Mouse (Mus musculus) ES-Bruce4 (cell line): ENCODE results near the gene Calml4. TPM values are rescaled to one million over a fixed set of nuclear protein-coding genes. Genes with fewer than 3 reads are reported as not detected.

Experiments
- H3K27ac ChIP-seq: 2 replicates; pipeline ENCODE4 v1.5.1; 2012; ENCODE audit warnings: low read length, inconsistent platforms; ENCODE audit not compliant: insufficient read depth
- H3K27me3 ChIP-seq: 2 replicates; pipeline ENCODE4 v1.6.1; 2012; ENCODE audit warnings: mild to moderate bottlenecking, low read length, inconsistent platforms; ENCODE audit not compliant: control insufficient read depth, poor library complexity, insufficient read depth, severe bottlenecking
- H3K36me3 ChIP-seq: 2 replicates; pipeline ENCODE4 v1.6.1; 2012; ENCODE audit warnings: inconsistent platforms, mild to moderate bottlenecking, low read length, moderate library complexity; ENCODE audit not compliant: control insufficient read depth, poor library complexity, insufficient read depth, severe bottlenecking
- H3K4me1 ChIP-seq: one replicate; pipeline ENCODE4 v1.8.1; 2011; ENCODE audit warnings: low read length; ENCODE audit not compliant: control insufficient read depth, insufficient read depth
- H3K4me3 ChIP-seq: 2 replicates; pipeline ENCODE4 v1.5.1; 2011; ENCODE audit warnings: low read depth, mild to moderate bottlenecking, low read length
- H3K9ac ChIP-seq: 2 replicates; pipeline ENCODE4 v1.6.1; 2012; ENCODE audit warnings: low read depth, mild to moderate bottlenecking, inconsistent platforms; ENCODE audit not compliant: poor library complexity, severe bottlenecking
- H3K9me3 ChIP-seq: replicated peaks from 2 replicates; pipeline ENCODE4 v1.6.1; 2012; ENCODE audit warnings: mild to moderate bottlenecking, low read length, inconsistent platforms; ENCODE audit not compliant: control insufficient read depth, poor library complexity, insufficient read depth, severe bottlenecking
- CTCF ChIP-seq: IDR thresholded peaks from one replicate; pipeline ENCODE4 v1.8.1; 2011; ENCODE audit warnings: low read depth, low read length
- EP300 ChIP-seq: IDR thresholded peaks from 2 replicates; pipeline ENCODE4 v1.6.1; 2011; ENCODE audit warnings: low read depth, low read length; ENCODE audit not compliant: insufficient read depth
- POLR2A ChIP-seq: IDR thresholded peaks from one replicate; pipeline ENCODE4 v1.8.1; 2011; ENCODE audit warnings: low read length; ENCODE audit not compliant: insufficient read depth
- polyA plus RNA-seq: library from polyadenylated mRNA; stranded (reverse); fragments of >200 nt; gene quantifications from 2 replicates; pipeline ENCODE4 v1.2.4, GENCODE M21; 2011; ENCODE audit warnings: low read depth; ENCODE audit not compliant: missing spikeins, insufficient read depth, insufficient read length

Gene Calml4
- polyA plus RNA-seq, 1 experiment = 16.7 TPM

DNA sequence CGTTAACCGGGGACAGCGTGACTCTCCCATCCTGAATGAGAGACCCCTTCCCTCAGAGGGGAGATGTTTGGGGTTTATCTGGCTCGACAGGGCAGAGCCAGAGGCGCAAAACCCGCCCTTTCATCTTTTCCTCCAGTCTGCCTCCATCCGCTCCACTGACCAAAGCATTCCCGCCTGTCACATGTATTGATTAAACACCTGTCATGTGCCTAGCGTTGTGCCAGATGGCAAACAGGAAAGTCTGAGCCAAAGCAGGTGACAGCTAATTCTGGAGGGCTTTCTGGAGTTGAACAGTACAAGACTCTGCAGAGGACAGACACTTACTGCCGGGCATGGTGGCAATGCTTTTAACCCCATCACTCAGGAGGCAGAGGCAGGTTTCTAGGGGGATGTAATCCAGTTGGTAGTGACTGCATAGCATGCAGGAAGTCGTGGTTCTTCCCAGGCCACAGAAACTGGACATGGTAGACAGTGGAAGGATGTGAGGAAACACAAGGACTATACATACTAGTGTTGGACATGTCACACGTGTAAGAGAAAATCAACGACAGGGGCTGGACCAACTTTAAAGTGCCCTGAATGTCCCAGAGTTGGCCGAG, 18.6 kb upstream of the Calml4 start:
- H3K27ac ChIP-seq = no peak overlapping the region
- H3K9ac ChIP-seq = peak overlapping the region; percentile 72
- H3K27me3 ChIP-seq = no peaks in the 10 kb centered on the region
- peak overlapping the region; percentile 80 for H3K4me3 ChIP-seq
- no peaks in the 10 kb centered on the region for H3K9me3 ChIP-seq
- no peaks in the 10 kb centered on the region for H3K36me3 ChIP-seq
- no peak for TF ChIP-seq POLR2A
- TF ChIP-seq EP300 = no peak
- no peak for TF ChIP-seq CTCF
- H3K4me1 ChIP-seq = no peaks in the 10 kb centered on the region

DNA sequence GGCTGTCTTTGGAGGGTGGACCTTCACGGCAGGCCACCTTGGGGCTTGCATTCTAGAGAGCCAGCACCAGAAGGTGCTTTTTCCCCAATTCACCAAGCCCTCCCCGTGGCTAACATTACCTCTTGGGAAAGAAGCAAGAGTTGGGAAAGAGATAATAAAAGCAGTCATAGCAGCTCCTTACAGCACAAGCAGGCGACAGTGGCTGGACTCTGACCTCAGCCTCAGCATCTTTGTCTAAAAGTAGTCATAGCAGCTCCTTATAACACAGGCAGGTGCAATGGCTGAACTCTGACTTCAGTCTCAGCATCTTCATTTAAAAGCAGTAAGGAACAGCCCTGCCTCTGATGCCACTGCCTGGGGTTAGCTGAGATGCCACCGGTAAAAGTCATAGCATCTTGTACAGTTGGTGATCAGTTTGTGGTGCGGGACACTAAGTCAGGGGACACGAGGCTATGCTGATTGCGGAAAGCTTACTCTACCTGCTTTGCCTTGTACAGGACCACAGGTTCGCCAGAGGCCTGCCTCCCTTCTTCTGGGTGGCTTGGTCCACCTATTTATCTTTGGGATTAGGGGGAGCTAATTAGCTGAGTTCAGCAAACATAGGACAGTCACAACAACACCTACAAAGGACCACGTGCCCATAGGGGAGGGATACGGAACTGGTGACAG, 14.4 kb upstream of the Calml4 start:
- H3K27ac ChIP-seq = no peak overlapping the region
- H3K4me1 ChIP-seq = peaks cover 3% of the 10 kb centered on the region
- H3K9me3 ChIP-seq = no peaks in the 10 kb centered on the region
- no peaks in the 10 kb centered on the region for H3K36me3 ChIP-seq
- TF ChIP-seq EP300 (no peak), POLR2A (no peak), CTCF (no peak)
- H3K27me3 ChIP-seq = no peaks in the 10 kb centered on the region
- H3K4me3 ChIP-seq = no peak overlapping the region
- no peak overlapping the region for H3K9ac ChIP-seq

DNA sequence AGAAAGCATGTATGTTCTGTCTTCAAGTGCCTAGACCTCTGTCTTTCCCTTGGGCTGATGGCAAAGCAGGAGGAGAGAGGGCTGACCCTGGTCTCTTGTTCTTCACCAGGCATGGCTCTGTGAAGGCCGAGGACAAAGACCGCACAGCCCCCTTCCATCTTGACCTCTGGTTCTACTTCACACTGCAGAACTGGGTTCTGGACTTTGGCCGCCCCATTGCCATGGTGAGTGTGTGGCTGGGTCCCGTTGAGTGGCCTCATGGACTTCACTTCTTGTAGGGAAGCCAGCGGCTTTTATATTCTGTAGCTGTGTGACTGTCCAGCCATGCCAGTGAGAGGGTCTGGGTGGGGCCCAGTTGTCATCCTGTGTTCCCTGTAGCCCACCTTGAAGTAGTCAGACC, 13.4 kb upstream of the Calml4 start:
- Histone ChIP-seq H3K9ac (no peak overlapping the region), H3K4me1 (peaks cover 4% of the 10 kb centered on the region), H3K27me3 (no peaks in the 10 kb centered on the region), H3K4me3 (no peak overlapping the region), H3K27ac (no peak overlapping the region), H3K36me3 (no peaks in the 10 kb centered on the region), H3K9me3 (no peaks in the 10 kb centered on the region)
- TF ChIP-seq CTCF = no peak
- no peak for TF ChIP-seq POLR2A
- no peak for TF ChIP-seq EP300

DNA sequence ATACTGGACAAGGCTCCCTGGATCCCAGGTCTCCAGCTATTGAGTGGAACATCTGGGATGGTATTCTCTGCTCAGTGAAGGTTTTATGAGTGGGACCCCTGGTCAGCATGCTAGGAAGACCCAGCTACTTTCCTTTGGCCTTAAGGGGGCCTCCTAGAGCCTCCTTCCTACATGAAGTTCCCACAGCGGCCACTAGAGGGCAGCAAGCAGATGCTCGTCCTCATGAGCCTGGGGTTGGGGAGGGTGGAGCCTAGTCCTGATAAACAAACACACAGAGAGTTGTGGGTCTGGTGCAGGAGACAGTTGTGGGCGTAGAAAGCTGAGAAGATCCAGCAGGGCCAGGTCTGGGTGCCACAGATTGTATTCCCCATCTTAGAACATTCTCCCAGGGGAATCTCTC, 10.2 kb upstream of the Calml4 start:
- no peak overlapping the region for H3K9ac ChIP-seq
- H3K4me1 ChIP-seq = peaks cover 7% of the 10 kb centered on the region
- no peaks in the 10 kb centered on the region for H3K36me3 ChIP-seq
- no peaks in the 10 kb centered on the region for H3K9me3 ChIP-seq
- no peak overlapping the region for H3K4me3 ChIP-seq
- peak overlapping the region; percentile 21; the same call in 1 of the 2 replicates for H3K27ac ChIP-seq
- TF ChIP-seq CTCF (peak; percentile 100), EP300 (no peak)
- no peaks in the 10 kb centered on the region for H3K27me3 ChIP-seq

DNA sequence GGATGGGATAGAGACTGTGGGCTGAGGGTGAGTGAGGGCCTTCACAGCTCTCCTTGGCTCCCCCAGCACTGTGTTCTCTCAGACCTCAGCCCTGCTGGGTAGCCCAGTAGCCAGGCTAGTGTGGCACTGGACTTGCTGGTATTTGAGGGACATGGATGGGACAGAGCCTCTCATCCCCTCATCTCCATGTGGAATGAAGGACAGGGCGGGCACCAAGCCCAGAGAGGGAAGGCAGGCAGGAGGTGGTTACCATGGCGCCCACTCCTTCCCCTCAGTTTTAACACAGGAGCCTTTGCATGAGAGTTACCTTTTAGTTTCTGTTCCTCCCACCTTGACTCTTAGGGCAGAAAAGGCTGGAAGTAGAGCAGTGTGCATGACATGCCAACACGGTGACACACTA, 9.2 kb upstream of the Calml4 start:
- no peak overlapping the region for H3K27ac ChIP-seq
- H3K4me3 ChIP-seq = no peak overlapping the region
- H3K9ac ChIP-seq = no peak overlapping the region
- H3K27me3 ChIP-seq = no peaks in the 10 kb centered on the region
- TF ChIP-seq EP300 = no peak
- no peaks in the 10 kb centered on the region for H3K9me3 ChIP-seq
- H3K36me3 ChIP-seq = no peaks in the 10 kb centered on the region
- H3K4me1 ChIP-seq = peaks cover 7% of the 10 kb centered on the region

DNA sequence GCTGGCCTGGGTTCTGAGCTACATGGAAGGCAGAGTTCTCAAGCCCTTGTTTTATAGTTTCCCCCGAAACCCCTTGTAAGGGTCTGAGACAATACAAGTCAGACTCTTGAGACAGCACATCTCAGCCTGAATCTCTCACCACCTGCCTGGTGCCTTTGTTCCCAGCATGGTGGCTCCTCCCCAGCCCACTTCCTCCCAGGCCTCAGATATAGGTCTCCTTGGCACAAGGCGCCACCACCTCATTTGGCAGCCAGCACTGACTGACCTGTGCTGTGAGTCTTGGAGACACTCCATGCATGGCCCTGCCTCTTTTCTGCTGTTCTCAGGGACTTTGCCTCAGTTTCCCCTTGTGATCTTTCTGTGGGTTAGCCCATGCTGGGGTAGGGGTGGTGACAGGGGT, 6.3 kb upstream of the Calml4 start:
- TF ChIP-seq CTCF (no peak), EP300 (no peak), POLR2A (no peak)
- H3K9me3 ChIP-seq = no peaks in the 10 kb centered on the region
- H3K4me1 ChIP-seq = peaks cover 7% of the 10 kb centered on the region
- no peaks in the 10 kb centered on the region for H3K36me3 ChIP-seq
- H3K4me3 ChIP-seq = no peak overlapping the region
- no peaks in the 10 kb centered on the region for H3K27me3 ChIP-seq
- no peak overlapping the region for H3K9ac ChIP-seq
- H3K27ac ChIP-seq = no peak overlapping the region
